Mouse (Mus musculus) heart, embryonic 14.5 days (tissue): ENCODE measurements around the gene Mrpl42. TPM values are rescaled to one million over a fixed set of nuclear protein-coding genes. Genes with fewer than 3 reads are reported as not detected.

Experiments used
- ATAC-seq: fragments of 200-750 bp; cut with Nextera tagmentation; 2 replicates; pipeline ENCODE4 v1.8.0; 2017; ENCODE audit warnings: low read depth, moderate TSS enrichment; ENCODE audit not compliant: insufficient number of reproducible peaks, insufficient read depth, low FRiP score
- H3K27ac ChIP-seq, 2 experiments: fragments of 200-500 bp in 1 of 2; fragments of 300-500 bp in 1 of 2; sonication (generic) in 1 of 2; replicated peaks in 1 of 2; 2 replicates each; pipeline ENCODE4 v1.5.1; 2012 to 2014; ENCODE audit warnings: low read depth in 2 of 2, low read length in 2 of 2, control low read depth in 1 of 2, mild to moderate bottlenecking in 1 of 2, mixed read lengths in 1 of 2; ENCODE audit not compliant: control insufficient read depth in 1 of 2, insufficient read depth in 1 of 2
- H3K27me3 ChIP-seq: fragments of 300-500 bp; sonication (generic); 2 replicates; pipeline ENCODE4 v1.6.1; 2014; ENCODE audit warnings: mild to moderate bottlenecking, low read length, control low read depth; ENCODE audit not compliant: control insufficient read depth, insufficient read depth
- H3K36me3 ChIP-seq: fragments of 300-500 bp; sonication (generic); 2 replicates; pipeline ENCODE4 v1.6.1; 2014; ENCODE audit warnings: mild to moderate bottlenecking, control low read depth, low read length, mixed read lengths; ENCODE audit not compliant: control insufficient read depth, insufficient read depth
- H3K4me1 ChIP-seq, 2 experiments: fragments of 200-500 bp in 1 of 2; fragments of 300-500 bp in 1 of 2; sonication (generic) in 1 of 2; 2 replicates each; pipeline ENCODE4 v1.6.1; 2012 to 2014; ENCODE audit warnings: low read length in 2 of 2, control low read depth in 1 of 2, mixed read lengths in 1 of 2; ENCODE audit not compliant: control insufficient read depth in 2 of 2, insufficient read depth in 2 of 2
- H3K4me2 ChIP-seq: fragments of 300-500 bp; sonication (generic); 2 replicates; pipeline ENCODE4 v1.6.1; 2014; ENCODE audit warnings: mild to moderate bottlenecking, low read length
- H3K4me3 ChIP-seq, 2 experiments: fragments of 200-500 bp in 1 of 2; fragments of 300-500 bp in 1 of 2; sonication (generic) in 1 of 2; 2 replicates each; pipeline ENCODE4 v1.5.1; 2012 to 2014; ENCODE audit warnings: low read length in 2 of 2, mild to moderate bottlenecking in 2 of 2, control low read depth in 1 of 2, low read depth in 1 of 2, moderate library complexity in 1 of 2; ENCODE audit not compliant: control insufficient read depth in 1 of 2, insufficient read depth in 1 of 2
- H3K9ac ChIP-seq: fragments of 300-500 bp; sonication (generic); 2 replicates; pipeline ENCODE4 v1.6.1; 2014; ENCODE audit warnings: mild to moderate bottlenecking, low read length
- H3K9me3 ChIP-seq: fragments of 300-500 bp; sonication (generic); 2 replicates; pipeline ENCODE4 v1.6.1; 2016; ENCODE audit warnings: low read length, control low read depth; ENCODE audit not compliant: control insufficient read depth
- WGBS: fragments of 180-500 bp; shearing (Covaris S2); extraction: QIAGEN DNeasy Blood & Tissue Kit; methylation state at CpG from one replicate; pipeline ENCODE4 v1.1.7; 2014; 5-methylcytosine and 5-hydroxymethylcytosine counted together
- polyA plus RNA-seq: library from polyadenylated mRNA; unstranded; fragments of >200 nt; fragmentation: Nextera tagmentation; extraction: Ambion mirVana; gene quantifications from 2 replicates; pipeline ENCODE4 v1.2.1, GENCODE M21; 2014

The Mrpl42 gene
- polyA plus RNA-seq, 1 experiment from 2014 or later, result 673 TPM

- H3K4me3 ChIP-seq, result no peak overlapping the region
- H3K27me3 ChIP-seq, result no peaks in the 10 kb centered on the region
- H3K9ac ChIP-seq, result no peak overlapping the region
- no peak overlapping the region for H3K27ac ChIP-seq
- ATAC-seq, result no peak
- whole genome bisulfite sequencing, result 76% methylated on average over 4 of the region's 4 CpGs
- no peaks in the 10 kb centered on the region for H3K36me3 ChIP-seq
- H3K9me3 ChIP-seq, result no peaks in the 10 kb centered on the region
- peaks cover 3 to 7% of the 10 kb centered on the region in 2 experiments; a peak in 2 of 4 replicates for H3K4me1 ChIP-seq
- H3K4me2 ChIP-seq, result no peak overlapping the region
These were observed 59.4 kb downstream of the Mrpl42 start for GRCm38 (mm10) chr10:95442334-95442733.

- WGBS, result 56% methylated on average over 2 of the region's 2 CpGs
- H3K9me3 ChIP-seq, result no peaks in the 10 kb centered on the region
- peaks cover 3 to 7% of the 10 kb centered on the region in 2 experiments; a peak in 2 of 4 replicates for H3K4me1 ChIP-seq
- no peak overlapping the region for H3K27ac ChIP-seq
- no peaks in the 10 kb centered on the region for H3K27me3 ChIP-seq
- no peak overlapping the region for H3K4me2 ChIP-seq
- no peaks in the 10 kb centered on the region for H3K36me3 ChIP-seq
- no peak for ATAC-seq
- H3K9ac ChIP-seq, result no peak overlapping the region
- H3K4me3 ChIP-seq, result no peak overlapping the region
These were observed 61.2 kb downstream of the Mrpl42 start for GRCm38 (mm10) chr10:95440566-95440965.

GRCm38 (mm10) chr10:95439718-95440339, 61.9 kb downstream of the Mrpl42 start:
- H3K9me3 ChIP-seq, result no peaks in the 10 kb centered on the region
- no peak for ATAC-seq
- 80% methylated on average over 10 of the region's 10 CpGs for WGBS

DNA sequence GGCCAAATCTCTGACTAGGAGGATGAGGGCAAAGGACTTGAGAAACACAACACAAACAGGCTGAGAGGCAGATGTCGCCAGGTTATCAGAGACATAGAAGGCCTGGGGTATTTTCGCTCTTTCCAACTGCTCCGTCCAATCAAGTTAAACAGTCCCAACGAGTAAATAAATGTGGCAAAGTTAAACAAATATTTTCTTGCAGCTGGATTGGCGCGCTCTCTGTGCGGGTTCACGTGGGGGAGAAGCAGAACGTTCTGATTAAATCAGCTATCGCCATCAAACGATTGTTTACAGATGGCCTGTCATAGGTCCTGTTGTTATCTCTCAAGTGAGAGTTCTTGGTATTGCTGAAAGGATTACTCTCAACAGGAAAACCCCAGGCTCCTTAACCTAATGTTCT, 62.8 kb downstream of the Mrpl42 start:
- Histone ChIP-seq H3K9ac (no peak overlapping the region), H3K4me2 (no peak overlapping the region; the same call in 1 of the 2 replicates), H3K4me1 (peaks cover 3 to 7% of the 10 kb centered on the region in 2 experiments; a peak in 2 of 4 replicates), H3K27me3 (no peaks in the 10 kb centered on the region), H3K27ac (no peak overlapping the region), H3K4me3 (no peak overlapping the region), H3K9me3 (no peaks in the 10 kb centered on the region), H3K36me3 (no peaks in the 10 kb centered on the region)
- ATAC-seq, result no peak
- WGBS, result 11% methylated on average over 11 of the region's 11 CpGs

More at GRCm38 (mm10) chr10:95439718-95440339, 61.9 kb downstream of the Mrpl42 start:
- Histone ChIP-seq H3K27me3 (no peaks in the 10 kb centered on the region), H3K9ac (no peak overlapping the region), H3K36me3 (no peaks in the 10 kb centered on the region), H3K4me1 (peaks cover 3 to 7% of the 10 kb centered on the region in 2 experiments; a peak in 2 of 4 replicates), H3K4me2 (no peak overlapping the region), H3K4me3 (no peak overlapping the region), H3K27ac (no peak overlapping the region)

Other genes with a start within 250 kb of the Mrpl42 start
- gene Cradd, start 177.8 kb downstream of the Mrpl42 start, polyA plus RNA-seq, result 11.0 and 12.3 TPM in 2 replicates
- gene Socs2, start 84.8 kb downstream of the Mrpl42 start, polyA plus RNA-seq, result 46.1 and 48.6 TPM in 2 replicates
- gene Ube2n, start 13.2 kb upstream of the Mrpl42 start, polyA plus RNA-seq, result 255 and 263 TPM in 2 replicates
- 97.2 and 101 TPM in 2 replicates for gene Nudt4, start 62.2 kb upstream of the Mrpl42 start, polyA plus RNA-seq
- gene Anapc15-ps, start 171.5 kb upstream of the Mrpl42 start, polyA plus RNA-seq, result not detected in 2 replicates